Mouse (Mus musculus) cerebellum, adult (tissue): ENCODE data around the gene Smc6.

Source experiments
- ATAC-seq: cut with Nextera tagmentation; 2 replicates; pipeline ENCODE4 v1.9.2; 2017; ENCODE audit warnings: mild to moderate bottlenecking, moderate library complexity, mixed read lengths; ENCODE audit not compliant: insufficient number of reproducible peaks, low FRiP score, low TSS enrichment

Gene Smc6

DNA sequence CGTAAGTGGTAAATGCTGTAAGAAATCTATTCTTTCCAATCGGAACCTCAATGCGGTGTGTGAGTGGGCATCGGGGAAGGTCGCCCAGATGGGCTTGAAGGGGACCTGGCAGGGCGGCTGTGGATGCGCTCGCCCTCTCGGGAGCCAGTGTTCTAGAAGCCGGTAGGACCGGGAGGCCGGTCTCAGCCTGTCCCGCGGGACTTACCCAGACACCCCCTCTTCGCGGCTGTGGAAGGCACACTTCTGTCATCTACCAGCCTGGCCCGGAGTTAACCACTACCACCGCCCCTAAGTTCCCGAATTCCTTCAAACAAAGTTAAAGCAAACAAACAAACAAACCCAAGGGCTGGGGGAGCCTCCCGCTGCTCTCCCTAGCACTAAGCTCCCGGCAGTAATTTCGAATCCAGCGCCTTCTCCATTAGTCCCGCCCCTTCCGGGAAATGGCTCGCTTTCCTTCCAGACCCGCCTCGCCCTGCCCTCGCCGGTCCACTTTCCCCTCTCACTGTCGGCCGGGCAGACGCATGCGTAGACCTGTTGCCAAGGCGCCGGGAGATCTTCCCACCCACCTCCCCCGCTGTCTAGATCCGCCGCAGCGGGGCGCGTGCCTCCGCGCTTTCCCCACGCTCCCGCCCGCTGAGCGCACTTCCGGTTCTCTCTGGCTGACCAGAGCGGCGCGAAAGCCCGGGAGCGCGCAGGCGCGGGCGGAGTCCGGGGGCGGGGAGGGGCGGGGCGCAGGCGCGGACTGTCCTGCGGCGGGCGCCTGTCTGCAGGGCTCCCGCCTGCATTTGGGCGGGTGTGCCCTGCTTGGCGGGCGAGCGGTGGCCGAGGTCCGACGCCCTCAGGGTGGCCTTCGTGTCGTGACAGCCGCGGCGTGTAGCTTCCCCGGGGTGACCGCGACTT lies at the start of gene Smc6, which contains the start of gene Gen1:
Smc6 (plus strand) TSS at position 505 of the 900 bp plus-strand sequence.
Gen1 (minus strand) TSS at position 420 of the 900 bp plus-strand sequence.
- peak; percentile 90 for ATAC-seq

GRCm38 (mm10) chr12:11216454-11216853 lies 49.2 kb upstream of the Smc6 start:
- no peak for ATAC-seq

DNA sequence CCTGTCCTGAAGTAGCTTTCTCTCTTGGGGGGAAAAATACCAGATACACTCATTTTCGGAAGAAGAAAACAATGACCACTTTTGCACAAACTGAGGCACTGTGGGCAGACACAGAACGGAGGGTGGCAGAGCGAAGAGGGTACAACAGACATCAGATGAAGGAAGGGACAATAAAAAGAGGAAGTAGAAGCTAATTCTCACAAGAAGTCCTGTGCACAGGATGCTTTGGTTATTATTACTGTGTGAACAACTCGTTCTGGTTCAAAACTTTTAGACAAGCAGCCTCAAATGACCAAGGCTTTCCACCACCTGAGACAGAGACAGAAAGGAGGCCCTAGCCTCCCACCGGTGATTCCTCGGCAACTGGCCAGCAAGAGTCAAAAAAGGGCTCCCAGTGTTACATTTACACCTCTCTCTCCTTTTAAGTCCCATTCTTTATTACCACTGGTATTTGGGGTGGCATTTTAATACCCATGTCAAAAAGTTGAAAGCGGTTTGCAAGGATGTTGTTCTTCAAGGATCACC lies 47.9 kb upstream of the Smc6 start:
- no peak for ATAC-seq

GRCm38 (mm10) chr12:11221524-11222330 lies 44.0 kb upstream of the Smc6 start:
- no peak for ATAC-seq

DNA sequence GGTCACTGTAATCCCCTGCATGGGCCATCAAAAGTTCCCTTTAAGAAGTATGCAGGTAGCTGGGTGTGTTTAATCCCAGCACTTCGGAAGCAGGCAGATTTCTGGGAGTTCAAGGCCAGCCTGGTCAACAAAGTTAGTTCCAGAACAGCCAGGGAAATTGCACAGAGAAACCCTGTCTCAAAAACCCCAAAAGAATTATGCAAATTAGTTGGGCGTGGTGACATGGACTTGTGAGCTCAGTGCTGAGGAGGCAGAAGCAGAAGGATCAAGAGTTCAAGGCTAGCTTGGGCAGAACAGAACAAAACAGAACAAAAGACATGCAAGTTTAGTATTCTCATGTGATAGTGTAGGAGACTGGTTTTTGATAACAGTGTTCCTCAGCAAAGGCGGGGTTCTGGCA lies 43.1 kb upstream of the Smc6 start:
- ATAC-seq: no peak

DNA sequence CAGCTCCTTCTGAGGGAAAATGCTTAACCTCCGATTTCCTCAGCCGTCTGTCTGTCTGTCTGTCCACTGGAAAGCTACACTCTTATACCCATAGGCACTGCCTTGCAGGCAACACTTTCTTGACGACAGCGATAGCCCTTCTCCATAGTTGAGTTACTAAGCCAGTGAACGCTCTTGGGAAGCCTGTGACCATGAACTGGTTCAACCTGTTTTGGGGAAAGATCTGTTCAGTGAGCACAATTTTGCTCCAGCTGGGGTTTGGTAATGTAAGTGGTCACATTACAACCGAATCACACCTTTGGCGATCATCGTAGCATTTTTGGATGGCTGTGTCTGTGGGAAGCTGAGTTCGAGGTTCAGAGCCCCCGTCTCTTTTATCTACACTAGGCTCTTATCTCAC lies 42.6 kb upstream of the Smc6 start:
- no peak for ATAC-seq

GRCm38 (mm10) chr12:11224722-11225121 lies 41.0 kb upstream of the Smc6 start:
- no peak for ATAC-seq

DNA sequence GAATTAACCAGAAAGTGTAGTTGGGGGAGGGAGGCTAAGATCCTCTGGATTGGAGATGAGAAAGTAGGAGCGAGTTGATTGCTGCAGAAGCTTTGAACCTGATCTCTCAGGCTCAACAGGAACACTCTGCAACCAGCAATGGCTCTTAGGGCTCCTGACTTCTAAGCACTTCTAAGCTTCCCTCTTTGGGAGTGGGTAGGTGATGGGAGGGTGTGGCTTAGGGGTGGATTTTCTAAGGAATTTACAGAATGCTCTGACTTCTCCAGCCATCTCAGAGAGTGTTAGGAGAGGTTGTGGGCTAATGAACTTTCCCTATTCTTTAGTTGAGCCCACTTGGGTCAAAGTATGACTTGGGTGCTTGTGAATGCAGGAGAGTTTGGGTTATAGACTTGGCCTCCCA lies 39.6 kb upstream of the Smc6 start:
- no peak for ATAC-seq

- ATAC-seq: no peak
These were observed 39.0 kb upstream of the Smc6 start for GRCm38 (mm10) chr12:11226529-11227268.

GRCm38 (mm10) chr12:11230267-11230666 lies 35.4 kb upstream of the Smc6 start:
- no peak for ATAC-seq

DNA sequence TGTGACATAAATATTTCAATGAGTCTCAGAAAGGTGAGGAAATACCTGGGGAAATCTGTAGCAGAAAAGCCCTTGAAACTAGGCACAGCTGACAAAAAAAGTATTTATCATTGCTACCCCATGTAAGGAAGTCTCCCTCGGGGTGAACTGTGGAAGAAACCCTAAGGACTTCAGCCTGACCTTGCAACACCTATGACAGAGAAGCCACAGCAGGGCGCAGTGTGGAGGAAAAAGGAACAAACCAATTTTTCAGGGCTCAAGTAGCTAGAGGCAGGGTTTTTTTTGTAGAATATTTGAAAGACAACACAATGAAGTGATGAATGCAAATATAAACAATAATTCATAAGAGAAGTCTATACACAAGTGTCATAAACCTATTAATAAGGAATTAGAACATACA lies 29.7 kb upstream of the Smc6 start:
- no peak for ATAC-seq

- no peak for ATAC-seq
These were observed 18.2 kb upstream of the Smc6 start for GRCm38 (mm10) chr12:11247460-11247859.

DNA sequence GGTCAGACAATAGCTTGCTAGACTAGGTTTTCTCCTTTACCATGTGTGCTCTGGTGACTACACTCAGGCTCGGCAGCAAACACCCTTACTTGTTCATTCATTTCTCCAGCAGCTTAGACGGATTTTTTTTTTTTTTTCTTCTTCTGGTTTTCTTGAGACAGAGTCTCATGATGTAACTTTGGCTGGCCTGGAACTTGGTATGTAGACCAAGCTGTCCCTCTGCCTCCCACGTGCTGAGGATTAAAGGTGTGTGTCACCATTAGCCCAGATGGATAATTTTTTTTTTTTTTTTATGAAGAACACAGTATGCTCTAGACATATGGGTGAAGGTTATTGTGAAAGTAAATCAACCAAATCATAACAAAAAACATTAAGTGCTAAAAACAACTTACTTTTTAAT lies 15.4 kb upstream of the Smc6 start:
- no peak for ATAC-seq

- ATAC-seq: no peak
These were observed 791 bp upstream of the Smc6 start for GRCm38 (mm10) chr12:11264895-11265294.

DNA sequence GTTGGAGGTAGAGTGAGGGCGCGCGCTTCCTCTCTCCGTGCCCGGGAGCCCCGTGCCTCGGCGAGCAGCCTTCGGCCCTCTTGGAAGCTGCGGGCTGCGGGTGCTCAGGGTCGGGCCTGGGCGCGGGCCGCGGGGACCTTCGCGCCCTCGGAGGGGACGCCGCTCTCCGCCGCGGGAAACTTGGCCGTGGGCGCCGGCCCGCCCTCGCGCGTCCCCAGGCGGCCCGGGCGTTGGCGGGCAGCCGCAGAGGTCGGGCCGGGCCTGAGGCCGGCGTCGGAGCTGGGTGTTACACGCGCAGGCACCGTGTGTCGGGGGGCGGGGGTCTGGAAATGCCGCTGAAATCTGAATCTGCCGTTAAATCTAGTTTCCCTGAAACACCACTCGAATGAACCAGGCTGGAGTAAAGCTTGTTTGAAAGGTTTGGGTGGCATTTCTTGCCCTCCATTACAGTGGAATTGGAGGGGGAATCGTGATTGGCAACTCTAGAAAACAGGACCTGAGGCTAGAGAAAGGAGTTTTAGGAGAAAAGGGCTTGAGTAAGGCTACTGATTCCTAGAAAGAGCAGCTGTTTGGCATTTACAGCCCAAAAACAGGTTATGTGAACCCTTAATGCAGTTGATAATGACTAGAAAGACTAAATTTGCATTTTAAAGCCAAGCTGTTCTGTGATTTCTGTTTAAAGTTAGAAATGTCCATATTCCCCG lies 748 bp downstream of the Smc6 start:
- ATAC-seq: peak; percentile 74

DNA sequence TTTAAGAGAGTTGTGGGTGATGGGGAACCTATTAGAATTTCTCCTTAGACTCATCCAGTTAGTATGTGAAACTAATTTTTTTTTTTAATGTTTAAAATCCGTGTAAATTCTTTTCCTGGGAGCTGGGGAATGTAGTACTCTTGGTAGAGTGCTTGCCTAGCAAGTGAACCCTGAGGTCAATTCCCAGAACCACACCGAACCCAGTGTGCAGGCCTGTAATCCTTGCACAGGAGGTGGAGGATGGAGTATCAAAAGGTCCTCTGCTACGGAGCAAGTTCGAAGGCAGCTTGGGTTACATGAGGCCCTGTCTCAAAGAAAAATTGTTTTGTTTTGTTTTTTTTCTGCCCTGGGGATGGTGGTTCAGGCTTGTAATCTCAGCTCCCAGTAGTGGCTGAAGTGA lies 1.3 kb downstream of the Smc6 start:
- ATAC-seq: no peak

DNA sequence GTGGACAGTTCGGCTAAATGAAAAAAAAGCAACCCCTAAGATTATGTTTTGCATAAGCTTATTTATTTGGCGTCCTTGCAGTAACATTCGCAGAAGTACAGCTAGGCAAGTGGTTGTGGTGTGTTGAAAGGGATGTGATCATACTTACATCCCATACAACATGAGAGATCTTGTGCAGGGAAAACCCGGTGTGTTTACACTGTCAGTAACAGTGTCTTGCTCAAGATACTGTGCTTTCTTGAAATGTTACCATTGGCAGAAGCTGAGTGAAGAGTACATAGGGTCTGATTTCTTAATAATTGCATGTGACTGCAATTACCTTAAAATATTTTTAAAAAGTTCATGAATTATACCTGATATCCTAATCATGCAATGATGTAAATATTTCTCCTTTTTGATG lies 6.9 kb downstream of the Smc6 start:
- ATAC-seq: no peak

DNA sequence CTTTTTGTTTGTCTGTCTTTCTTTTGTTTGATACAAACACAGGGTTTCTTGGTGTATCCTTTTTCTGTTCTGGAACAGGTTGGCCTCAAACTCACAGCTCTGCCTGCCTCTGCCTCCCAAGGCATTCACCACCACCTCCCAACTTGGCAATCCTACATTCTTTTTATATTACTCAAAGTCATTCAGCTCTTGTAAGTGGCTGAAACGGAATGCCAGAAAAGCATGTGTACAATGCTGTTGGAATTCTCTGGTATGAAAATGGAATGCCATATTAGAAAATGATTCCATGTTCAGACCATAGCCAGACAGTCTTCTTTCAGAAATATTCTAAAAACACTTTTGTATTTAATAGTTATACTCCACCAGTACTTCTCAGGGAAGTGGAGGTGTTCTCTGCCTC lies 7.5 kb downstream of the Smc6 start:
- no peak for ATAC-seq

GRCm38 (mm10) chr12:11276632-11277031 lies 10.9 kb downstream of the Smc6 start:
- no peak for ATAC-seq

DNA sequence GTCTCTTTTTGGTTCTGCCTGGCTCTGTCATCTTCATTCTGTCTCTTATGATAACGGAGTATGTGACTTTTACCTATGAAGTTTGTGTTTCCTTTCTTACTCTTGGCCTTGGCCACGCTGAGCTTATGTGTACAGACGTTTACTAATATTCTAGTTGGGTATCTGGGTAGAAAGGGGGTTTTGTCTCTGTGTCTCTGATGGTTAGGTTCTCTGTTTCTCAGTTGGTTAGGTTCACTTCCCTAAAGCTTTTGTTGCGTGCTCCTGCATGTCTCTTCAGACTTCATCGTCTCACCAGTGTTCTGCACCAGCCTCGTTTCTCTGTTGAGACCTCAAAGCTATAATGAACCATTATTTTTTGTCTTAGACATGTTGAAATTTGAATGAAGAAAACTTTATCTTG lies 11.5 kb downstream of the Smc6 start:
- no peak for ATAC-seq
